11 mouse cellular contexts compared by ENCODE assay signal in the genomic region with DNA sequence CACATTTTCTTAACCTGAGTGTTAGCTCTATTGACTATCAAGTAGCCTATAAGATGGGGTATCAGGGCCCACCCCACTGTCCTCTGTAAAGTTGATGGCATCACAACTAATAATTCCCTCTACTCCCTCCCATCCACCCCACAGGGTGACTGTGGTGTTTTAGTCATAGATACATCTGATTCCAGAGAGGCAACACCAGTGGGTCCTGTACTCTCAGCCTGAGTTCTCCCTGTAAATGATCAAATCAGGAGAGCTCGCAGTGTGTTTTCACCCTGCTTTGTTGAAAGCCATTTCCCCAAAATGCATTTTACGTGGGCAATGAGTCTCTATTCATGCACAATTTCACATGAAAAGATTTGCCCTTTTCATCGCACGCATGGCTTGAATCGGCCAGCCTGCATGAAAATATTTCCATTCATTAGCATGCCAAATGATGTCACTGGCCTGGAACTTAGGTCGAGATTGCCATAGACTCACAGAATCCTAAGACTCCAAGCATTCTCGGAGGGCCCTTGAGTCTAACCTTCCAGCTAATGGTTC.
A peak's percentile ranks its signal among the peaks of the same experiment; 100 is the strongest.
DNase-seq lines count a peak whose midpoint lies in the region.
"Had no signal": no experiment of that assay in that cellular context is flagged by ENCODE, and none has a peak within 500 bp of the region (broad histone marks: within the 10 kb centered on the region; RNA-seq: fewer than 3 reads in every experiment).

No protein-coding gene starts in this region.

- peak; percentile 21 for DNase-seq in embryo, embryonic 10 days (ENCODE audit: low spot score)
- DNase-seq in embryo, embryonic 9.5 days (ENCODE audit: extremely low spot score) = no peak
- DNase-seq in lung, postnatal 10 days = peak; percentile 7
- no peak for DNase-seq in lung, postnatal 14 days
- peak; percentile 45 for DNase-seq in kidney, adult 9 months
- DNase-seq in retina, postnatal 1 day = peak; percentile 80
- no peak for DNase-seq in urinary bladder, adult 2 months (ENCODE audit: low spot score)
- DNase-seq in frontal cortex, postnatal 36 days (ENCODE audit: low spot score in 2 of 2) = no peak
- DNase-seq: cerebellum, postnatal 25 days; gastrocnemius, postnatal 36 days; right cerebral cortex, postnatal 25 days had no signal

Comparison
In these comparisons a context has a peak if more than half of its experiments do, and no peak if none do; other contexts are left out.
1. DNase-seq: peak in embryo, embryonic 10 days (single experiment), lung, postnatal 10 days (single experiment), kidney, adult 9 months (single experiment) and retina, postnatal 1 day (single experiment); none in embryo, embryonic 9.5 days (single experiment), lung, postnatal 14 days (single experiment), urinary bladder, adult 2 months (single experiment) and frontal cortex, postnatal 36 days (0 of 2).